Mouse (Mus musculus): ENCODE data around the gene Lamc2. TPM values are rescaled to one million over a fixed set of nuclear protein-coding genes. Genes with fewer than 3 reads are reported as not detected.

Lamc2 gene
- not detected in 3 replicates for total RNA-seq (2017)

DNA sequence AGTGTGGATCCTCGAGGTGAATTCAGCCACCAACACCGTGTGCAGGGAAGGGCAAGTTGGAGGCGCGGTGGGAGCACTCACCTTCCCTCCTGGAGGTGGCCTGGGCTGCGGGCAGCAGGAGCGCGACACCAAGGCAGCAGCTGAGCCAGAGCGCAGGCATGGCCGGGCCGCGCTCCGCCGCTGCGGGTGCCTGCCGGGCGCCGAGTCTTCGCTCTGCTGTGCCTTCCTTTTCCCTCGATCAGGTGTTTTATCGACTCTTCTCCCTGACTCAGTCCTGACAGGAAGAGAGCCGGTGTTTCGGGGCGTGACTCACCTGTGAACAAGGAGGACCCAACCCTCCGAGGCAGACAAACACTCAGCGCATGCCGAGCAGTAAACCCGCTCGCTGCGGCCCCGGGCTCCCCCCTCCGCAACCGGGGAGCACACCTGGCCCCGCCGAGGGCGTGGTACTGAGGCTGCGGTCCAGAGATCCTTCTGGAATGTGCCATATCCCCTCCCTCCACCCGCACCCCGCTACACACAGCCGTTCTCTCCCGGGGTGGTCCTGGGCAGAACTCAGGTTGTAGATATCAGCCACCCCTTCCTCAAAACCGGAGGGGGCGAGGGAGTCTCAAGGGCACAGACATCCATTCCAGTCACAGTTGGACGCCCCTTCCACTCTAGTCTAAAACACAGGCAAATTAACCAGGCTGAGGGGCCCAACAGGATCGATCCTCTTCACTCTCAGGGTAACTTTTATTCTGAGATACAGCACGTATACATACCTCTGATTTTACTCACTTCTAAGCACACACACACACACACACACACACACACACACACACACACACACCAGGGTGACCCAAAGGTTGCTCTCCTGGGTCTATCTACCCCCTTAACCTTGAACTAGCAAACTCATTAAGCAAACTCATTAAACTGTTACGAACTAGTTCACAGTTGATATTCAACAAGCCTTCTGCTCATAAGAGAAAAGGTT, at the start of gene Lamc2:
Gene Lamc2 (minus strand): TSS at position 620 of the 976 bp plus-strand sequence.
- ATAC-seq (replicated peaks; ENCODE audit: insufficient number of reproducible peaks, low FRiP score, low TSS enrichment, poor library complexity, severe bottlenecking) = no peak

DNA sequence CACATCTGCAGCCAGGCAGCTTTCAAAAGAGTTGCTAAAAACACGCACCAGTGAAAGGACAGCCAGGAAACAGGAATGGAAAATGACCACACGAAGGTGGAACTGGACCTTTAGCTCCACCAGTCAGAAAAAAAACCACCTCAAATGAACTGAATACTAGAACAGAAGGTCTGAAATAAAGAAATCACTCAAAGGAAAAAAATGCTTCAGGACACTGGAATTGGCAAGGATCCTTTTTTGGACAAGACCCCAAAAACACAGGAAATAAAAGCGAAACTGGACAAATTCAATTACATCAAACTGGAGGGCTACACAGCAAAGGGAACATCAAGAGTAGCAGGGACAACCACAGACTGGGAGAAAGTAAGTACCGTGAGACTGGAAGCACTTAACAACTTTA, 49.3 kb upstream of the Lamc2 start:
- ATAC-seq (replicated peaks; ENCODE audit: insufficient number of reproducible peaks, low FRiP score, low TSS enrichment, poor library complexity, severe bottlenecking) = no peak

GRCm38 (mm10) chr1:153231681-153232080, 45.4 kb upstream of the Lamc2 start:
- no peak for ATAC-seq (replicated peaks; ENCODE audit: insufficient number of reproducible peaks, low FRiP score, low TSS enrichment, poor library complexity, severe bottlenecking)

DNA sequence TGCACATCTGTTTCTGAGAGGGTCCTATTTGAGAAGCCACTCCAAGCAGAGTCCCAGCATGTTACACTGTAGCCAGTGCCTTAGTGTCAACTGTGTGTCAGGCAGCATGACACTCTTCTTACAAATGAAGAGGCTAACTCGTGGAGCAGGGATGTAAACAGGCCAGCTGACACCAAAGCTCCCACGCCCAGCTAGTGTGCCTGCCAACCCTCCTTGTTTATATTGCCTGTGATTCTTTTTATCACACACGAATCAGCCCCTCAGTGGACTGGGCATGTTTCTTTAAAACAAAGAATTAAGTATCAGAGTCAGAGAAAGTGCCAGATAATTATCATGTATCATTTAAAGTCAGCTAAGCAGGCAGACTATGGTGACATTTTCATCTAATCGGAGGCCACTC, 41.7 kb upstream of the Lamc2 start:
- no peak for ATAC-seq (replicated peaks; ENCODE audit: insufficient number of reproducible peaks, low FRiP score, low TSS enrichment, poor library complexity, severe bottlenecking)

DNA sequence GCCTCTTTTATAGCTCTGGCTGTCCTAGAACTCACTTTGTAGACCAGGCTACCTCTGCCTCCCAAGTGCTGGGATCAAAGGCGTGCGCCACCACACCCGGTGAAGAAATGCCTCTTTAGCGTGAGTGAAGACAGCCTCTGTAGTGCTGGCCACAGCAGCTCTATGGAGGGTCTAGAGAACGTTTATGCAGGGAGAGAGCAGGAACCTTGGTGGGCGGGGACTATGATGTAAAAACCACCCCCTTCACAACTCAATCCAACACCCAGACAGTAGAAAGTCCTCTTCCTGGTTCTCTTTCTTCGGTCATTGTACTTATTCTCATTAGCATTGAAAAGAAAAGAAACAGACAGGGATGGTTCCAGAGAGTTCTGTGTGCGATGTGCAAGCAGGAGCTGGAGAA, 40.8 kb upstream of the Lamc2 start:
- ATAC-seq (replicated peaks; ENCODE audit: insufficient number of reproducible peaks, low FRiP score, low TSS enrichment, poor library complexity, severe bottlenecking) = no peak

- no peak for ATAC-seq (replicated peaks; ENCODE audit: insufficient number of reproducible peaks, low FRiP score, low TSS enrichment, poor library complexity, severe bottlenecking)
Observed at GRCm38 (mm10) chr1:153225786-153226725, 39.8 kb upstream of the Lamc2 start.

DNA sequence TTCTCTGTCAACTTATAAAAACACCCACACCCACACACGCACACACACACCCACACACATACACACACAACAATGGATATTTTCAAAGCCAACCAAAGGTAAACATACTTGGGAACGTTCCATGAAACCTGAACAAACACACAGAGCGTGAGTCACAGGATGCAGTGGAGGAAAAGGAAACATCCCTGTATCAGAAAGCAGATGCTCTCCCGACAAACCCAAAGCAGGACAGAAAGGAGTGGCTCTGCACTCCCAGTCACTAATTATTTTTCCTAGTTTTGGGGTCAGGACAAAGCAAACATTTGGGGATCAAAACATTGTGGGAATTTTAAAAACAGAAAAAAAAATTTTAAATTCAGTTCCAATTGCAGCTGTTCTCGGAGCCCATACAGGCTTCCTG, 38.1 kb upstream of the Lamc2 start:
- no peak for ATAC-seq (replicated peaks; ENCODE audit: insufficient number of reproducible peaks, low FRiP score, low TSS enrichment, poor library complexity, severe bottlenecking)

DNA sequence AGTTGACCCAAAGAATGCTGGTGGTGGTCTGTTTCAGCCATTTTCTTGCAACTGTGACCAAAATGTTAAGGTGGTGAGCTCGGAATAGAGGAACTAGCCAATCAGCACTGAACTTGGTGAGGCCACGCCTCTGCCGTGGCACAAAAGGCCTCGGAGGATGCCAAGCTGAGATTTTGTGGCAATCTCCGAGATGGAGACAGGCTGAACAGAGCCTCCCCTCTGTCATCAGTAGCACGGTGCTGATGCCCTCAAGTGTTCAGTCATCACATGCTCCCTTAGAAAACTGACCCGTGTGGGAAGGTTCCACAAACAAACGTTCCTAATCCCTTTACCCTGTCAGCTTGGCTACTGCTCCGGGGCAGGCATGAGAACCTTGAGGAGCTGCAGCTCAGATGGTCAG, 33.1 kb upstream of the Lamc2 start:
- ATAC-seq (replicated peaks; ENCODE audit: insufficient number of reproducible peaks, low FRiP score, low TSS enrichment, poor library complexity, severe bottlenecking) = no peak

DNA sequence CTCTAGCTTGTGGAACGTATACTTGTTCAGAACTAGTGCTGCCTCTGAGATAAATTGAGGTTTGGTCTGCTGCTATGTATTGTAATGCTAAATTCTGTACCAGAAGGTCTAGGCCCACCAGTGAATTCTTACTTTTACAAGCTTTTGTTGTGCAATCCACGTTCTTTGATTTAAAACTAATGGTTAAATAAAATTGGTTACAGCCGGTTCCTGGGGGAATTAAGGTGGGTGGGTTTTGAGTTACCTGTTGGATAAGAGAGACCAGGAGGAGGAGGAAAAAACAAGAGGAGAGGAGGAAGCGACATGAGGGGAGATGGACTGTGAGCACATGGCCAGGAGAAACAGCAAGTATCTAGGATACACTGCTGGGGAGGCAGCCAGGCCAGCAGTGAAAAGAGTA, 30.3 kb upstream of the Lamc2 start:
- ATAC-seq (replicated peaks; ENCODE audit: insufficient number of reproducible peaks, low FRiP score, low TSS enrichment, poor library complexity, severe bottlenecking) = no peak

GRCm38 (mm10) chr1:153215676-153216075, 29.4 kb upstream of the Lamc2 start:
- no peak for ATAC-seq (replicated peaks; ENCODE audit: insufficient number of reproducible peaks, low FRiP score, low TSS enrichment, poor library complexity, severe bottlenecking)

DNA sequence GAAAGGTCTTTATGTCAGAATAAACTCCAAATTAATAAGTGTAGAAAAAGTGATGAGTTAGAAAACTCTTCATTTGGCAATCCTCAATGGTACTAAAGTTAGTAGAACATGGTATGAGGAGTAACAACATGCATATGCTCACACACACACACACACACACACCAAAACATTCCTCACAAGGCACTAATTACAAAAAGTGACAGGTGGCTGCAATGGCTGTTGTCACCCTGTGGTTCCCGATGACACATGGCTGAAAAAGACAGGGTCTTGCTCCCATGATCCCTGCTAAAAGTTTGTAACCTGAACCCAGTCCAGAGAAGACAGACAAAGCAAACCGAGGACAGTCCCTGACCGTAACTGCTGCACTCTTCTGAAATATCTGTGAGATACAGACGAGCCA, 24.7 kb upstream of the Lamc2 start:
- no peak for ATAC-seq (replicated peaks; ENCODE audit: insufficient number of reproducible peaks, low FRiP score, low TSS enrichment, poor library complexity, severe bottlenecking)

DNA sequence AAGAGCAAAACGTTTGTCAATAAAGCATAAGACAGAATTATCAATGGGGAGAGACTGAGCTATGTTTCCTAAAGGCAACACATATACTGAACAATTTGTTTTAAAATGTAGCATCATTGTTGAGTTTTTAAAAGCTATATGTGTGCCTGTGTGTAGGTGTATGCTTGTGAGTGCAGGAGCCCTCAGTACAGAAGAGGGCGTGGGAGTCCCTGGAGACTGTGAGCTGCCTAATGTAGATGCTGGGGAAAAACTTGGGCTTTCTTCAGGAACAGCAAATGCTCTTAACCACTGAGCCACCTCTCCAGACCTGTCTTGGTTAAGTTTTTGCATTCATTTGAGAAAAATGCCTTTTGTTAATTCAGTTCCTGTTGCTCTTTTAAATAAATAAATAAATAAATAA, 24.0 kb upstream of the Lamc2 start:
- ATAC-seq (replicated peaks; ENCODE audit: insufficient number of reproducible peaks, low FRiP score, low TSS enrichment, poor library complexity, severe bottlenecking) = no peak

- ATAC-seq (replicated peaks; ENCODE audit: insufficient number of reproducible peaks, low FRiP score, low TSS enrichment, poor library complexity, severe bottlenecking) = no peak
Observed at GRCm38 (mm10) chr1:153202195-153202594, 15.9 kb upstream of the Lamc2 start.

- no peak for ATAC-seq (replicated peaks; ENCODE audit: insufficient number of reproducible peaks, low FRiP score, low TSS enrichment, poor library complexity, severe bottlenecking)
Observed at GRCm38 (mm10) chr1:153201448-153201847, 15.2 kb upstream of the Lamc2 start.

GRCm38 (mm10) chr1:153197316-153197850, 11.1 kb upstream of the Lamc2 start:
- no peak for ATAC-seq (replicated peaks; ENCODE audit: insufficient number of reproducible peaks, low FRiP score, low TSS enrichment, poor library complexity, severe bottlenecking)

DNA sequence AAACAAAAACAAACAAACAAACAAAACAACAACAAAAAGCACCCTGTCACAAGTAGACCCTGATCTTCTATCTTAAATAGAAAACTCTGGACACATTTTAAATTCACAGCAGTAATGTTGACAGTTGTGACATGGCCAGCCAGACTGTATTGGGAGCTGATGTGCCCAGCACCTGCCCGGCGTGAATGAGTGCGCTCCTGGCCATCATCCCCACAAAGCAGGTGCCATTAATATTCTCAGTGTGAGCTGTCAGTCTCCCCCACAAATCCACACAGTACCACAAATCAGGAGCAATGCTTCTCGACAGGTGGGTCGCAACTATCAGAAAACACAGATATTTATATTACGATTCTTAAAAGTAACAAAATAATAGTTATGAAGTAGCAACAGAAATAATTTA, 6.7 kb upstream of the Lamc2 start:
- no peak for ATAC-seq (replicated peaks; ENCODE audit: insufficient number of reproducible peaks, low FRiP score, low TSS enrichment, poor library complexity, severe bottlenecking)

GRCm38 (mm10) chr1:153192379-153192778, 6.1 kb upstream of the Lamc2 start:
- no peak for ATAC-seq (replicated peaks; ENCODE audit: insufficient number of reproducible peaks, low FRiP score, low TSS enrichment, poor library complexity, severe bottlenecking)

DNA sequence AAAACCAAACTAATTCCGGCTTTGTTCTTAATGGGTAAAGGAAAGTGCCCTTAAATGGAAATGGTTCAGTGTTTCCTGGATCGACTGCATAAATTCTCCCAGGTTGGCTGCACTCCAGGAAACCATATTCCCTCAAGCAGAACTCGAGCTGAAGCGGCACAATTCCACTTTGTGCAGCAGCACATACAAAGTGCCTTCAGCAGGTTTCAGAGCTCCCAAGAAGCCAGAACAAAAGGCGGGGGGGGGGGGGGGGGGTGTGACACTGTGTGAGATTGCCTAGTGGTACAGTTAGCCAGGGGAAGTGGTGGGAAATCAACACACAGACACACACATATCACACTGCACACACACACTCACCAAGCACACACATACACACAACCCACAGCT, 5.7 kb upstream of the Lamc2 start:
- no peak for ATAC-seq (replicated peaks; ENCODE audit: insufficient number of reproducible peaks, low FRiP score, low TSS enrichment, poor library complexity, severe bottlenecking)

DNA sequence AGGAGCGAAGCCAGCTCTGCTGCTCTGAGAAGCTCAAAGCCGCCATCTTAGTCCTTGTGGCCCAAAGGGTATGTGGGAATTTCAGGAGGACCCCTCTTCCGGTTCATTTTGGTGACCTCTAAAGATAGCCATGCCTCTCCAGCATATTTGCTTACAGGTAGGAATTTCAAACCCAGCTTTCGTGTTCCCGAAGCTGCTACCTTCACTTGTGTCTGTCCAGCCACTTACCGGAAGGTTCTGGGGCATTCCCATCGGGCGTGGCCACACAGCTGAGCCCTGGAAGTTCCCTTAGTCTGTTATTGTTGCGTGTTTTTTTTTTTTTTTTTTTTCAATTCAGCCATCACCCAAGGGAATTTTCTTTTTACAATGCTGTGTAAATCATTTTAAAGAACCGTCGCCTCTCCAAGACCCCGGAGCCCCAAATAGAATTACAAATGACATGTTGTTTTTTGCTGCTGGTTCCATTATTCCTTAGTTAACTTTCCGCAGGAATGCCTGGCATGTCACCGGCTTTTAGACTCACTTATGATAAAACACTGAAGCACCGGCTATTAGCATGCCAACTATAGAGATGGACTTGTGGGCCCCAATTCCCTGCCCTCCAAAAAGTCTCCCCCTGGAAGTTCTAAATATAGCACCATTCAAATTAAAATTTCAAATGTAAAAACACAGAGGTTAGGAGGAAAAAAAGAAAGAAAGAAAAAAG, 5.1 kb upstream of the Lamc2 start:
- no peak for ATAC-seq (replicated peaks; ENCODE audit: insufficient number of reproducible peaks, low FRiP score, low TSS enrichment, poor library complexity, severe bottlenecking)

Measured in monocyte, adult 5-6 weeks (primary cell).